Mouse (Mus musculus) intestine, embryonic 15.5 days (tissue): ENCODE data around the gene Chaf1a. TPM values are rescaled to one million over a fixed set of nuclear protein-coding genes. Genes with fewer than 3 reads are reported as not detected.

Experiments used
- ATAC-seq: fragments of 200-750 bp; cut with Nextera tagmentation; 2 replicates; pipeline ENCODE4 v1.8.0; 2017; ENCODE audit warnings: moderate TSS enrichment, moderate library complexity
- H3K27ac ChIP-seq: fragments of 300-500 bp; sonication (generic); 2 replicates; pipeline ENCODE4 v1.5.1; 2015; ENCODE audit warnings: mild to moderate bottlenecking, inconsistent platforms
- H3K27me3 ChIP-seq: fragments of 300-500 bp; sonication (generic); replicated peaks from 2 replicates; pipeline ENCODE4 v1.6.1; 2015; ENCODE audit warnings: inconsistent platforms
- H3K36me3 ChIP-seq: fragments of 300-500 bp; sonication (generic); 2 replicates; pipeline ENCODE4 v1.6.1; 2015; ENCODE audit warnings: inconsistent platforms
- H3K4me1 ChIP-seq: fragments of 300-500 bp; sonication (generic); replicated peaks from 2 replicates; pipeline ENCODE4 v1.6.1; 2015; ENCODE audit warnings: inconsistent platforms
- H3K4me2 ChIP-seq: fragments of 300-500 bp; sonication (generic); replicated peaks from 2 replicates; pipeline ENCODE4 v1.6.1; 2015; ENCODE audit warnings: mild to moderate bottlenecking, inconsistent platforms
- H3K4me3 ChIP-seq: fragments of 300-500 bp; sonication (generic); replicated peaks from 2 replicates; pipeline ENCODE4 v1.5.1; 2015; ENCODE audit warnings: inconsistent platforms
- H3K9ac ChIP-seq: fragments of 300-500 bp; sonication (generic); 2 replicates; pipeline ENCODE4 v1.6.1; 2015; ENCODE audit warnings: inconsistent platforms
- H3K9me3 ChIP-seq: fragments of 300-500 bp; sonication (generic); 2 replicates; pipeline ENCODE4 v1.6.1; 2016; ENCODE audit warnings: inconsistent platforms
- WGBS: fragments of 180-500 bp; shearing (Covaris S2); methylation state at CpG from one replicate; pipeline ENCODE4 v1.1.7; 2015; 5-methylcytosine and 5-hydroxymethylcytosine counted together
- polyA plus RNA-seq: library from polyadenylated mRNA; unstranded; fragments of >200 nt; fragmentation: Nextera tagmentation; extraction: Ambion mirVana; gene quantifications from 2 replicates; pipeline ENCODE4 v1.2.1, GENCODE M21; 2015

The Chaf1a gene
- polyA plus RNA-seq, 1 experiment from 2014 or later, result 22.4 TPM

GRCm38 (mm10) chr17:56119981-56120880, 80.0 kb downstream of the Chaf1a start:
- Histone ChIP-seq H3K4me2 (peak overlapping the region; percentile 48), H3K4me1 (peaks cover 29% of the 10 kb centered on the region), H3K9me3 (no peaks in the 10 kb centered on the region), H3K9ac (no peak overlapping the region), H3K36me3 (no peaks in the 10 kb centered on the region), H3K27me3 (peaks cover 69% of the 10 kb centered on the region), H3K4me3 (peak overlapping the region; percentile 23), H3K27ac (no peak overlapping the region)
- 5% methylated on average over 66 of the region's 66 CpGs for WGBS
- no peak for ATAC-seq

GRCm38 (mm10) chr17:56121826-56122225, 81.6 kb downstream of the Chaf1a start, which contains the start of gene Lrg1:
Lrg1 (minus strand) TSS chr17:56122001.
- no peaks in the 10 kb centered on the region for H3K36me3 ChIP-seq
- no peaks in the 10 kb centered on the region for H3K9me3 ChIP-seq
- H3K27me3 ChIP-seq, result peaks cover 66% of the 10 kb centered on the region
- H3K4me2 ChIP-seq, result no peak within 1 kb of the TSS; the same call in 1 of the 2 replicates
- ATAC-seq, result no peak
- peak within 1 kb of the TSS; percentile 23; the same call in 1 of the 2 replicates for H3K4me3 ChIP-seq
- 64% methylated on average over 2 of the region's 2 CpGs for WGBS
- H3K27ac ChIP-seq, result no peak within 1 kb of the TSS
- peaks cover 29% of the 10 kb centered on the region for H3K4me1 ChIP-seq
- H3K9ac ChIP-seq, result no peak within 1 kb of the TSS

Other genes starting within 250 kb of the Chaf1a start
- 7.4 and 7.5 TPM in 2 replicates for gene Zfp119a, start 161.5 kb upstream of the Chaf1a start, polyA plus RNA-seq
- gene Zfp959, start 148.3 kb upstream of the Chaf1a start, polyA plus RNA-seq, result 9.0 and 11.0 TPM in 2 replicates
- gene Zfp119b, start 90.9 kb upstream of the Chaf1a start, polyA plus RNA-seq, result 3.5 and 4.4 TPM in 2 replicates
- 2.8 and 3.2 TPM in 2 replicates for gene Ebi3, start 87.8 kb upstream of the Chaf1a start, polyA plus RNA-seq
- 21.0 and 21.4 TPM in 2 replicates for gene Yju2, start 81.3 kb upstream of the Chaf1a start, polyA plus RNA-seq
- 9.0 and 9.4 TPM in 2 replicates for gene Shd, start 70.0 kb upstream of the Chaf1a start, polyA plus RNA-seq
- gene Fsd1, start 53.9 kb upstream of the Chaf1a start, polyA plus RNA-seq, result 8.9 and 11.5 TPM in 2 replicates
- gene Stap2, start 34.9 kb upstream of the Chaf1a start, polyA plus RNA-seq, result 40.3 and 45.8 TPM in 2 replicates
- 86.3 and 95.3 TPM in 2 replicates for gene Mpnd, start 34.7 kb upstream of the Chaf1a start, polyA plus RNA-seq
- 124 TPM in 2 replicates for gene Sh3gl1, start 3.8 kb upstream of the Chaf1a start, polyA plus RNA-seq
- 29.9 and 35.1 TPM in 2 replicates for gene Ubxn6, start 34.6 kb downstream of the Chaf1a start, polyA plus RNA-seq
- 85.7 and 86.9 TPM in 2 replicates for gene Hdgfl2, start 39.2 kb downstream of the Chaf1a start, polyA plus RNA-seq
- 0.03 and 0.14 TPM in 2 replicates for gene Plin4, start 69.4 kb downstream of the Chaf1a start, polyA plus RNA-seq
- gene Plin5, start 77.2 kb downstream of the Chaf1a start, polyA plus RNA-seq, result 0.52 and 0.85 TPM in 2 replicates
- gene Lrg1, start 81.6 kb downstream of the Chaf1a start, polyA plus RNA-seq, result 0.15 and 0.33 TPM in 2 replicates
- 1.4 TPM in 2 replicates for gene Sema6b, start 99.9 kb downstream of the Chaf1a start, polyA plus RNA-seq
- 11.9 and 12.8 TPM in 2 replicates for gene Tnfaip8l1, start 122.0 kb downstream of the Chaf1a start, polyA plus RNA-seq
- gene Mydgf, start 143.5 kb downstream of the Chaf1a start, polyA plus RNA-seq, result 105 and 127 TPM in 2 replicates
- 32.8 and 35.0 TPM in 2 replicates for gene Dpp9, start 178.5 kb downstream of the Chaf1a start, polyA plus RNA-seq
- 12.5 and 12.8 TPM in 2 replicates for gene Fem1a, start 216.4 kb downstream of the Chaf1a start, polyA plus RNA-seq
- gene Ticam1, start 236.3 kb downstream of the Chaf1a start, polyA plus RNA-seq, result 11.3 and 13.3 TPM in 2 replicates